Mouse (Mus musculus): ENCODE measurements around the gene Gm6525.

DNA sequence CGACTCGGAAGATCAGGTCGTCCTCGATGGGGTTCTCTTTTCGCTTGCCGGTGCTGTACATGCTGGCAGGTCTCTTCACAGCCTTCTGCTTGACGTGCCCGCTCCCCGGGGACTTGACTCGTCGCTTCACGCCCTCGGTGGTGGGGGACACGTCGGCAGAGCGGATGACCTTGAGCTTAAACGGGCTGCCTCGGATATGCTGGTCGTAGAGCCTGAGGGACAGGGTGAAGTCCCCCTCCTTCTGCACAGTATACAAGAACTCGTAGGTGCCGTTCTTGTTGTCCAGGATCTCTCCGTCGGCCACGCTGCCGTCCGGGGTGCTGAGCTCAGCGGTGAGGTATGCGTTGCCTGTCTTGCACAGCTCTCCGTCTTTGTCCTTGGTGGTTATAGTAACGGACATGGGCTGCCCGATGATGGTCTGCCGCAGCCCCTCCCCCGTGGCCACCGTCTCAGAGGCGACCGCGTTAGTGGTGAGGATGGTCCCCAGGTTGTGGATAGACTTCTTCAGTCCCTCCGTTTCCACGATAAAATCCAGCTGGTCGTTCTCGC lies 16.7 kb downstream of the Gm6525 start:
- TF ChIP-seq POLR2A (IDR thresholded peaks at IDR 0.05; ENCODE audit: borderline replicate concordance, extremely low read depth, insufficient read depth, insufficient read length, poor library complexity, severe bottlenecking) = no peak
- no peak for TF ChIP-seq CTCF (IDR thresholded peaks at IDR 0.05; ENCODE audit: borderline replicate concordance, extremely low read depth, insufficient read depth, insufficient read length)
